Mouse (Mus musculus): ENCODE data around the gene Acadl.

GRCm38 (mm10) chr1:66845690-66846318 is 17.3 kb downstream of the Acadl start:
- no peak for TF ChIP-seq CTCF (IDR thresholded peaks at IDR 0.05; ENCODE audit: extremely low read depth, insufficient read depth, low read length)
- TF ChIP-seq POLR2A (IDR thresholded peaks at IDR 0.05; ENCODE audit: extremely low read depth, insufficient read depth, low read length), result no peak

Data from cortical plate, adult 2 months (tissue).